Mouse (Mus musculus): ENCODE measurements around the gene Olfr820.
"Not testable (repeated sequence)": the region's sequence is repeated elsewhere in the genome, so short reads cannot be mapped to it uniquely, and the experiment has no call there.

Olfr820 gene

DNA sequence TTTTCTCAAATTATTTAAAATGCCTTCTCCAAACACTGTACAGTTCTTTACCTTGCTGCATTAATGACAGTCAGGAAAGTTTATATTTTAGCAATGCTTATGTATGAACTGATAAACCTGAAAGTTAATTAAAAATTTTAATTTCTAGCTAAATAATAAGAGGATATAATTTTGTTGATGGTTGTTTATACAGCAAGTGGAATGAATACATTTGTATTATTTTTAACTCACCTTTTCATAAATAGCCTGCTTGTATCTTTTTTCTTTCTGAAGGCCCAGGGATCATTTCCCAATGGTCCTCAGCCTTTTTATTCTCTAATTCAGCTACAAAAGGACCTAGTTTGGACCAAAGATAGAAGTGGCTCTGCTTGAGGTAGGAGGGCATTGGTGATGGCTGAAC lies at the start of gene Olfr820:
Gene Olfr820 (plus strand): TSS at position 301 of the 400 bp plus-strand sequence.
- in situ Hi-C loops (cut with MboI, MseI) = no loop called here

DNA sequence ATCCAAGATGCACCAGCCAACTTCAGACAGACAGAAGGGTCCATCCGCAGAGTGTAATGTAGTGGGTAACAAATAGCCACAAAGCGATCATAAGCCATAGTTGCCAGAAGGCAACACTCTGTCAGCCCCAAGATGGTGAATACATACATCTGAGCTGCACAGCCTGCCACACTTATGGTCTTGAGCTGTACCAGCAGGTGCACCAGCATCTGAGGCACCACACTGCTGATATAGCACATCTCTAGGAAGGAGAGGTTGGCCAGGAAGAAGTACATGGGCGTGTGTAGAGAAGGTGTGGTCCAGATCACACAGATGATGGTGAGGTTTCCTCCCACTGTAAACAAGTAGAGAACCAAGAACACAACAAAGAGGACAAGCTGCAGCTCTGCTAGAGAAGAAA lies 46.2 kb upstream of the Olfr820 start:
- in situ Hi-C loops (cut with MboI, MseI) = not testable (repeated sequence)

DNA sequence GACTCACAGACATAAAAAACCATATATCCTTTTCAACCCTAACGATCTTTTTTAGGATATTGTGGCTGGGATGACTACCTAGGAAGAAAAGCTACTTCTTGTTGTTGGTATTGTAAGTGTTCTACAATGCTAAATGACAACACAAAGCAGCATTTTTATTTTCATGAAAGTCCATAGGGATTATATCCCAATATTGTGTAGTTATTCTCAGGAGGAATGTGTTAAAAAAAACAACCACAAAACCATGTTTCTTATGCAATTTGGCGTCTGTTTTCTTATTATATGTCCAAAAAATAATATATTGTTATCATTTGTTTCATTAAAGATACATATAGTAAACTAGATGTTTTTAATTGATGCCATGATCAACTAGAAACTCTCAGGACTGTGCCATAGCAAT lies 45.3 kb upstream of the Olfr820 start, which contains the start of gene Olfr819:
Gene Olfr819 (minus strand): TSS at position 101 of the 400 bp plus-strand sequence.
- in situ Hi-C loops (cut with MboI, MseI) = not testable (repeated sequence)

DNA sequence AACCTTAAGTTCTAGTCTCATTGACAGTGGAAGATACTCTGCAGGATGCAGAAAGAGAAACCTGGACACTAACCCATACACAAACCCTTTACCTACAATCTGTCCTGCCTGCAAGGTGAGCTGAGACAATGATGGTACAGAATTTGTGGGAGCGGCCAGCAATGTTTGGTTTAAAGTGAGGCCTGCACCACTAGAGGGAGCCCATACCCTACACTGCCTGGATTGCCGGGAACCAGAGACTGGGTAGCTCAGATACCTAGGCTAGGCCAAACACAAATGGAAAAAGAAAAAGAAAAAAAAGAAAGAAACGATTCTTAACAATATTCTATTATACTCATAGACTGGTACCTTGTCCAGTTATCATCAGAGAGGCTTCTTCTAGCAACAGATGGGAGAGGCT lies 39.4 kb upstream of the Olfr820 start:
- in situ Hi-C loops (cut with MboI, MseI) = loop anchor here (10.0 kb wide), 1 partner anchor 122 kb away; no protein-coding TSS in a partner anchor

DNA sequence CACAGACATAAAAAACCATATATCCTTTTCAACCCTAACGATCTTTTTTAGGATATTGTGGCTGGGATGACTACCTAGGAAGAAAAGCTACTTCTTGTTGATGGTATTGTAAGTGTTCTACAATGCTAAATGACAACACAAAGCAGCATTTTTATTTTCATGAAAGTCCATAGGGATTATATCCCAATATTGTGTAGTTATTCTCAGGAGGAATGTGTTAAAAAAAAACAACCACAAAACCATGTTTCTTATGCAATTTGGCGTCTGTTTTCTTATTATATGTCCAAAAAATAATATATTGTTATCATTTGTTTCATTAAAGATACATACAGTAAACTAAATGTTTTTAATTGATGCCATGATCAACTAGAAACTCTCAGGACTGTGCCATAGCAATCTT lies 36.4 kb upstream of the Olfr820 start, which contains the start of gene Olfr247:
Gene Olfr247 (minus strand): TSS at position 101 of the 400 bp plus-strand sequence.
- in situ Hi-C loops (cut with MboI, MseI) = loop anchor here (10.0 kb wide), 1 partner anchor 119 kb away; no protein-coding TSS in a partner anchor

DNA sequence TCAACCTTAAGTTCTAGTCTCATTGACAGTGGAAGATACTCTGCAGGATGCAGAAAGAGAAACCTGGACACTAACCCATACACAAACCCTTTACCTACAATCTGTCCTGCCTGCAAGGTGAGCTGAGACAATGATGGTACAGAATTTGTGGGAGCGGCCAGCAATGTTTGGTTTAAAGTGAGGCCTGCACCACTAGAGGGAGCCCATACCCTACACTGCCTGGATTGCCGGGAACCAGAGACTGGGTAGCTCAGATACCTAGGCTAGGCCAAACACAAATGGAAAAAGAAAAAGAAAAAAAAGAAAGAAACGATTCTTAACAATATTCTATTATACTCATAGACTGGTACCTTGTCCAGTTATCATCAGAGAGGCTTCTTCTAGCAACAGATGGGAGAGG lies 30.6 kb upstream of the Olfr820 start:
- in situ Hi-C loops (cut with MboI, MseI) = not testable (repeated sequence)

DNA sequence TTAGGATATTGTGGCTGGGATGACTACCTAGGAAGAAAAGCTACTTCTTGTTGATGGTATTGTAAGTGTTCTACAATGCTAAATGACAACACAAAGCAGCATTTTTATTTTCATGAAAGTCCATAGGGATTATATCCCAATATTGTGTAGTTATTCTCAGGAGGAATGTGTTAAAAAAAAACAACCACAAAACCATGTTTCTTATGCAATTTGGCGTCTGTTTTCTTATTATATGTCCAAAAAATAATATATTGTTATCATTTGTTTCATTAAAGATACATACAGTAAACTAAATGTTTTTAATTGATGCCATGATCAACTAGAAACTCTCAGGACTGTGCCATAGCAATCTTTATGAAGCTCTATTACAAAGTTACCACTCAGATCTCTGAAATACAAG lies 27.5 kb upstream of the Olfr820 start, which contains the start of gene Gm10310:
Gene Gm10310 (minus strand): TSS at position 101 of the 400 bp plus-strand sequence.
- in situ Hi-C loops (cut with MboI, MseI) = not testable (repeated sequence)

DNA sequence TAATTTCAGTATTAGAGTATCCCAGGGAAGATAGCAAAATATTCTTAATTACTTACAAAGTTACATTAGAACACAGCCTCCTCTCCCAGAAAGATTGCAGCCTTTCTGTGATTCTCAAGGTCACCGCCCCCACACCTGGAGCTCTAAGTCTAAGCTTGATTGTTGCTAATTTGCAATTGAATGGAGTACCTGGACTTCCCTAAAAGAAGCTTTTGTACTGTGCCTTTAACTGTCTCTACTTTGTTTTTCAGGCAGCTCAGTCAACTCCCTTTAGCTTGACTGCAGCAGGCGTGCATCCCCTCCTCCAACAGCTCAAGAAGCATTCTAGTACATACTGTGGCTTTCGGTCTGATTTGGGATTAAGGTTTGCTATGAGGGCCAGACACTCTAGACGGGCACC lies 8.3 kb upstream of the Olfr820 start:
- in situ Hi-C loops (cut with MboI, MseI) = not testable (repeated sequence)

DNA sequence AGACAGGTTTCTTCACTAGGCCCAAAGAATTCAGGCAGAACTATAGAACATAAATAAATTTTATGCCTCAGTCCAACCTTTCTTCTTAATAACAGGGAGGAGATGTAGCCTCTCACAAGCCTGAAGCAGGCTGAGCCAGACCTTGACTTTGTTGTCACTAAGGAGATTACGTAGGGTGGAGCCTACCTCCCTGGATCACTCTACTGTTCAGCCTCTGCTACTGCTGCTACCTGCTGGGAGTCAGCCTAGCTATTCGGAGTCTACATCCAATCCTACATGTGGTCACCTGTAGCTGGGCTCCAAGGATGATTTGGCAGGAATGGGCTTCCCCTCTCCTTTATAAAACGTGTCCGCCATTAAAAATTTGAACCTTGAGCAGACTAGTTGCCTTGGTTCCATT lies 7.1 kb upstream of the Olfr820 start:
- in situ Hi-C loops (cut with MboI, MseI) = not testable (repeated sequence)

DNA sequence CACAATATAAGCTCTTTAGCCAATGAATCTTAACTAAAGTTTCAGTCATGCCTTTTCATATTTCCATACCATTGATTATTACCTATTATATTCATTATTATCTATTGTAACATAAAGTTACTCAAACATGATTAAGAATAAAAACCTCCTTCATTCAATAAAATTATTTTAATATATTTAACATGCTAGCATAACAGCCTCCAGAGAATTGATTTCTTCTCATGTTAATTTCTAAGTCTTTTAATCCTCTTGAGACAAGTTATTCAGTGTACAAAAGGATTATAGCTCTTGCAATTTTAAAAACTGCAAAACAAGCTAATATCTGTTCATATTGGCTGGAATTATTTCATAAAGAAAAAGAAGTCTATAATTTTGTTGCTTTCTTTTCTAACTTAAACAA lies 17.6 kb downstream of the Olfr820 start, which contains the start of gene Olfr821:
Gene Olfr821 (plus strand): TSS at position 301 of the 400 bp plus-strand sequence.
- in situ Hi-C loops (cut with MboI, MseI) = no loop called here

DNA sequence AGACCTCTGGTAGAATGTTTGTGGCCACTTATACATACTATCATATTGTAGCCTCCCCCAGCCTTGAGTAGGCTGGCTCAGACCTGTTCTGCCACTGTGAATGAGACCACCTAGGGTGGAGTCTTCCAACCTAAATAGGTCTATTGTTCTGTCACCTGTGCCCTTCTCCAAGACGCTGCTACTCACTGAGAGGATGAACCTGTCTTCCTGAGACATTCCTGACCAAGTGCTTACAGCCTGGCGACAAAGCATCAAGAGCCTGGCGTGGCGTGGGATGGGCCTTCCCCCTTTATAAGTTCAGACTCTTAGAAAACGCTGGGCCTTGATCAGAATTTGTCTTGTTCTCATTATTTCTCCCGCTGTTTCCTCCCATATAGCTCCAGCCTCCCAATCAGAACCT lies 24.7 kb downstream of the Olfr820 start:
- in situ Hi-C loops (cut with MboI, MseI) = no loop called here

All from regulatory T cell (primary cell).